Mouse (Mus musculus) ES-CJ7 (cell line): ENCODE data around the gene Cdh8.
A peak's percentile ranks its signal among the peaks of the same experiment; 100 is the strongest.
"Not testable (repeated sequence)": the region's sequence is repeated elsewhere in the genome, so short reads cannot be mapped to it uniquely, and the experiment has no call there.

Source experiments
- DNase-seq: peaks from one replicate; pipeline ENCODE4 v3.0.0; 2011; ENCODE audit warnings: low read depth, low spot score

The Cdh8 gene

DNA sequence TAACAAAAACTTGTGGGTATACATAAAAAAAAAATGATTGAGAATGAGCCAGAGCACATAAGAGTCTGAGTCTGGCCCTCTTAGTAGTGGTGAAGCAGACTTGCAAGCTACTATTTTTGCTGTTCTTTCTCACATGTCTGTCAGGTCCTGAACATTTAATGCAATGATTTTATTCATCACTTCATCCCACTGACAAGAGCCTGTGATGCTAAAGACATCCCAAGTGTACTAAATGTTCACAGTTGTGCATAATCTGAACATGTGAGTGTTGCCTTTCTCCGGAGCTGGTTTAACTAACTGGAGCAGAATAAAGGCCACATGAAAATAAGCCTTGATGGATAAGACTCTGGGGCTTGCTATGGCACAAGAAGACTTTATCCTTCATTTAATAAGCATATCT lies 131.2 kb downstream of the Cdh8 start:
- no peak for DNase-seq

GRCm38 (mm10) chr8:99280375-99280774 lies 135.9 kb downstream of the Cdh8 start:
- peak; percentile 75 for DNase-seq

DNA sequence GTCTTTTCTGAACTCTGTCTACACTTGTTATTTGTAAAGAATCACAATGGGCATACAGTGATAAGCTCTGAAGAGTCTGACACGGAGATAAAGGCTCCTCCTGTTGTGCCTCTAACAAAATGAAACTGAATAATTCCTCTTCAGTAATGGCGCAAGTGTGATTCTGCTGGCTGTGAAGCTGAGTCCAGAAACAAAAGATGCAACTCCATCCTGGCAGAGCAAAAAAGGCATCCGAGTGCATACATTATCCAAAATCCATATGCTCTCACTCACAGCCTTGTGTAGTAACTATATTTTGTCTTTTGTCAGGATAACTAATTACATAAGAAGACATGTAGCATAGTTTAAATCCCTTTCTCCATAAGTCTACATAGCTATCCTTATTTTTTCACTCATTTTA lies 149.1 kb downstream of the Cdh8 start:
- DNase-seq, result no peak

DNA sequence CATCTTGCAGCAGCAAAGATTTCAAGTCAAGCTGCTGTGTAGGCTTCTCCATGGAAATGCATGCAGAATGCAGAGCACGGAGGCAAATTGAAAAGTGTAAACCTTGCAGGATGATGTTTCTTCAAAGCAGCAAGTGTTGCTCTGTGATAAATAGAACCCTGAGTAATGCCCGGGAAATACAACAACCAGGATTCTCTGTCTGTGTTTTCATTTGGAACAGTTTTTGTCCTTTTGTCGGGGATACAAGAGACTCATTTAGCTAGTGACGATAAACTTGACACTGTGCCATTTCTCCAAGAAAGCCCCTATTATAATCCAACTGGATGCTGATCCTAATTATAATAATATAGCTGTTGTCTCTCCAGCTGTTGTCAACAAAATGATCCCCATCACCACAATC lies 181.9 kb downstream of the Cdh8 start:
- no peak for DNase-seq

DNA sequence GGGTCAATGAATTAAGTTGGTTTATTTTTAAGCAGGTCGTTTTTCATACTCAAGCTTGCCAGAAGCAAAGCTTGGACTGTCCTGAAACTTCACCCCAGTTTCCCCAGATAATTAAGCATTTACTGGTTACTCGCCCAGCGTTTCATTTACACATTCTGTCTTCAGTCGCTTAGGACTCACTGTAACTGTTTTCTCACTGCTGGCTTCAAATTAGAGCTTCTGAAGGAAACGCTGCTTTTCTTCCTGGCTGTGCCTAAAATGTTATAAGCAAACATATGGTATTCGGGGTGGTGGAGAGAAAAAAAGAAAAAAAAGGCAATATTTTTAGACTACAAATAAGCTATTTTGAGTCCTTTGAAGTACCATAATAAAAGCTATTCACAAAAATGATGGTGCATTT lies 192.6 kb downstream of the Cdh8 start:
- no peak for DNase-seq

DNA sequence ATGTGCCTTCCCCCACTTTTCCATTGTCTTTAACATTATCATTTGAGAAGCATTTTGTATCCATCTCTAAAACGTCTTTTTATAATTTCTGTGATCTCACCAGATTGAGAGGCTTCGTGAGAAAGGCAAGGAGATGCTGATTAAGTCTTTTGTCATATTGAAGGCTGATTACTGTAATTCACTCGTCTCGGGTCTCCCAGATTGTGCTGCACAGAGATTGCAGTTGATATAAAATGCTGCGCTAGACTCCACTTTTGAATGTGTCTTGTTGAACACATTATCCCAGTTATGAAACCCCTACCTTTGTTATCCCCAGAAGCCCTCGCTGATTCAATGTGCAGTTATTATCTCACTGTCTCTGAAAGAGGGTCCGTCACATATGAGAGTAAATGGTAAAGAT lies 211.1 kb downstream of the Cdh8 start:
- DNase-seq, result no peak

- DNase-seq, result no peak
These were observed 225.6 kb downstream of the Cdh8 start for GRCm38 (mm10) chr8:99190643-99191042.

GRCm38 (mm10) chr8:99186879-99187278 lies 229.4 kb downstream of the Cdh8 start:
- DNase-seq, result no peak

DNA sequence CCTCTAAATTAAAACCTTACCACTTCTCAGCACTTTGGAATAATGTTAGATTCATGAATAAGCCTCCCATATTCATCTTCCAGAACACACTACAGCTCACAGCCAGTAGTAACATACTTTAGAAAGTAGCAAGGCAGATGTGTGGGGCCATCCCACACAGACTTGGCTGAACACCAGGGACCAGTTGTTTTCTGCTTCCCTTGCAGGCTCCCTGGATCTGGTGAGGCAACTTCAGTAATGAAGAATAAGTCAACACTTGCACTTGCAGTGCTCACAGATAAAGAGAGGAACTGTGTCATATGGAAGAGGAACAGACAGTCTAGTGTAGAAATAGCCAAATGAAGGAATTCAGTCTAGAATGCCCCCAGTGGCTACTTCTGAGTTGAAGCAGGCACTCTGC lies 232.1 kb downstream of the Cdh8 start:
- no peak for DNase-seq

GRCm38 (mm10) chr8:99166966-99167365 lies 249.3 kb downstream of the Cdh8 start:
- DNase-seq, result no peak

- DNase-seq, result no peak
These were observed 254.6 kb downstream of the Cdh8 start for GRCm38 (mm10) chr8:99161633-99162032.

DNA sequence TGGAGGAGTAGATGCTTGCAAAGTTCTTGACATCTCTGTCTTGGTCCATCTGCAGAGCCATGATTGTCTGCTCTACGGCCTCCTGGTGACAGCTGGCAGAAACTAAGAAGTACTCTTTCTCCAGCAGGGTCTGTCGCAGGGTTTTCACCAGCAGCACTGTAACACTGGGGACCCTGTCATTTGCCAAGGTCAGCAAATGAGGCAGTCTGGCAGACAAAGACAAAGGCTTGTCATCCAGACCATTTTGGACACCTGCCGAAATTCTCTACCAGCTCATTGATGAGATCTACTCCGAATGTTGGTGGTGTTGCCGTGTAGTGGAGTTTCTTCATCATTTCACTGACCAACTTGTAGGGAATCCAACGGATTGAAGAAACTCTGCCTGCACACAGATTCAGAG lies 270.8 kb downstream of the Cdh8 start:
- no peak for DNase-seq

DNA sequence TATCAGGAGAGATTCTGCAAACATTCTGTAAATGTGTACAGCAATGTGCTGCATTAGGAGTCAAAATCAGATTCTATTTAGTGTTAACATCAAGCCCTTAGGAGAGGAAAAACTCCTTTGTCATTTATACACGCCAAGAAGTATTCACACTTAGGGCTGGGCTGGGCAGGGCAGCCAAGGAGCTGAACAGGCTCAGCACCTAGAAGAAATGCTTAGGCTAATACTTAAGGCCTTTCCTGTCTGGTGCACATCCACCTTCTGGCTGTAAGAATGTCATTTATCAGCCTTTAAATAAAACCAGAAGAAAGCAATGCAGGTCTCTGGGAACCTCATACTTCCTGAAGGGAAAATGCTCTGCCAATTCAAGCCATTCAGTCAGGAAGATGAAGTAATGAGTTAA lies 271.5 kb downstream of the Cdh8 start:
- not testable (repeated sequence) for DNase-seq

GRCm38 (mm10) chr8:99098453-99098852 lies 317.8 kb downstream of the Cdh8 start:
- DNase-seq, result no peak

DNA sequence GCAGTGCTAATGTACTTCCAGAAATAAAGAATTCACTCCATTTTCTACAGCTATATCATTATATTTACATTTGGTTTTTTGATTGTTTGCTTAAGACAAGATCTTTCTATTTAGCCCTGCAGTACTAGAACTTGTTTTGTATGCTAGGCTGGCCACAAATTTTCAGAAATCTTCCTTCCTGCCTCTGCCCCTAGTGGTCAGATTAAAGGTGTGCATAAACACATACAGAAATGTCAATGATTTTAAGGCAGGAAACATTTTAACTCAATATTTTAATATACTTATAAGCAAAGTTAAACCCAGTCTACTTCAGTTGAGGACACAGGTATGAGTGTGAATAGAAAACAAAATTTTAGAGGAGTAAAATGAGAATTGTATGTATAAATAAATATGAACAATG lies 364.9 kb downstream of the Cdh8 start:
- DNase-seq, result peak; percentile 15

- no peak for DNase-seq
These were observed 367.5 kb downstream of the Cdh8 start for GRCm38 (mm10) chr8:99048664-99049363.

DNA sequence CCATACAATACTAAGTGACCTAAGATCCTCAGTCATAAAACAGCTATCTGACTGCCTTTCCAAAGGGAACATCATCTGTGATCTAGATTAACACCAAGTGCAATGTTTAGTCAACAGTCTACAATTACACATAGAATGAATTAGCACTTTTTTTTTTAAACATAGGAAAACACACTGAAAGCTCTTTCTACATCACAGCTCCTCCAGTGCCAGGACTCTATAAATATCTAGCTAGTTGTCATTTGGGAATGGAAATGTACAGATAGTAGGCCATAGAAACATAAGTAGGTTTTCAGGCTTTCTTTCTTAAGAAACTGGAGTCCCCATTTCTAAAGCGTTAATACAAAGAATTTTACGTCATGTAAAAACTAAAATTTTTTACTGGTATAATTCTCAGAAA lies 375.8 kb downstream of the Cdh8 start:
- DNase-seq, result no peak

- DNase-seq, result no peak
These were observed 385.2 kb downstream of the Cdh8 start for GRCm38 (mm10) chr8:99031060-99031459.
